Mouse (Mus musculus): ENCODE data around the gene Uba5.

Uba5 gene

GRCm38 (mm10) chr9:104062430-104063243 is at the start of gene Uba5:
TSS of gene Uba5 (minus strand) at chr9:104063134.
- DNase-seq (ENCODE audit: low spot score), result no peak

GRCm38 (mm10) chr9:104109151-104109550 is 46.2 kb upstream of the Uba5 start:
- no peak for DNase-seq (ENCODE audit: low spot score)

GRCm38 (mm10) chr9:104108571-104109143 is 45.7 kb upstream of the Uba5 start:
- no peak for DNase-seq (ENCODE audit: low spot score)

GRCm38 (mm10) chr9:104107482-104107881 is 44.5 kb upstream of the Uba5 start:
- DNase-seq (ENCODE audit: low spot score), result no peak

- DNase-seq (ENCODE audit: low spot score), result no peak
These were observed 44.0 kb upstream of the Uba5 start for GRCm38 (mm10) chr9:104106930-104107329.

- DNase-seq (ENCODE audit: low spot score), result no peak
These were observed 42.1 kb upstream of the Uba5 start for GRCm38 (mm10) chr9:104104986-104105385.

- DNase-seq (ENCODE audit: low spot score), result no peak
These were observed 40.0 kb upstream of the Uba5 start for GRCm38 (mm10) chr9:104102901-104103300.

GRCm38 (mm10) chr9:104102301-104102700 is 39.4 kb upstream of the Uba5 start:
- DNase-seq (ENCODE audit: low spot score), result no peak

GRCm38 (mm10) chr9:104101458-104101857 is 38.5 kb upstream of the Uba5 start:
- no peak for DNase-seq (ENCODE audit: low spot score)

GRCm38 (mm10) chr9:104100822-104101221 is 37.9 kb upstream of the Uba5 start:
- no peak for DNase-seq (ENCODE audit: low spot score)

- no peak for DNase-seq (ENCODE audit: low spot score)
These were observed 36.1 kb upstream of the Uba5 start for GRCm38 (mm10) chr9:104099060-104099459.

- no peak for DNase-seq (ENCODE audit: low spot score)
These were observed 35.3 kb upstream of the Uba5 start for GRCm38 (mm10) chr9:104098256-104098655.

- DNase-seq (ENCODE audit: low spot score), result no peak
These were observed 30.0 kb upstream of the Uba5 start for GRCm38 (mm10) chr9:104092945-104093344.

- no peak for DNase-seq (ENCODE audit: low spot score)
These were observed 25.6 kb upstream of the Uba5 start for GRCm38 (mm10) chr9:104088555-104088954.

- no peak for DNase-seq (ENCODE audit: low spot score)
These were observed 22.9 kb upstream of the Uba5 start for GRCm38 (mm10) chr9:104085730-104086429.

GRCm38 (mm10) chr9:104080038-104080437 is 17.1 kb upstream of the Uba5 start:
- no peak for DNase-seq (ENCODE audit: low spot score)

- no peak for DNase-seq (ENCODE audit: low spot score)
These were observed 16.4 kb upstream of the Uba5 start for GRCm38 (mm10) chr9:104079379-104079778.

GRCm38 (mm10) chr9:104078780-104079179 is 15.8 kb upstream of the Uba5 start:
- DNase-seq (ENCODE audit: low spot score), result no peak

GRCm38 (mm10) chr9:104075808-104076207 is 12.9 kb upstream of the Uba5 start:
- DNase-seq (ENCODE audit: low spot score), result no peak

- DNase-seq (ENCODE audit: low spot score), result no peak
These were observed 8.1 kb upstream of the Uba5 start for GRCm38 (mm10) chr9:104070863-104071604.

- no peak for DNase-seq (ENCODE audit: low spot score)
These were observed 7.3 kb upstream of the Uba5 start for GRCm38 (mm10) chr9:104070241-104070640.

- DNase-seq (ENCODE audit: low spot score), result no peak
These were observed 1.6 kb upstream of the Uba5 start for GRCm38 (mm10) chr9:104064571-104064970.

Measured in ovary, postnatal 10 days (tissue).